Mouse (Mus musculus): ENCODE results near the gene Tecpr2.

- TF ChIP-seq EP300 (IDR thresholded peaks at IDR 0.05) (no peak), CTCF (IDR thresholded peaks at IDR 0.05) (no peak)
These were observed 23.1 kb upstream of the Tecpr2 start for GRCm38 (mm10) chr12:110865989-110866388.
